Mouse (Mus musculus) liver, embryonic 14.5 days (tissue): ENCODE results near the gene Pdhx.

ENCODE experiments used
- CTCF ChIP-seq: IDR thresholded peaks from 2 replicates; pipeline ENCODE4 v1.5.1; 2016; ENCODE audit warnings: antibody characterized with exemption, low read depth, control low read depth
- EP300 ChIP-seq: IDR thresholded peaks from 2 replicates; pipeline ENCODE4 v1.6.1; 2016; ENCODE audit warnings: antibody characterized with exemption, low read depth

GRCm38 (mm10) chr2:102982822-102983221 lies 90.5 kb downstream of the Pdhx start:
- TF ChIP-seq CTCF: no peak
- TF ChIP-seq EP300: no peak
